In the genomic region with DNA sequence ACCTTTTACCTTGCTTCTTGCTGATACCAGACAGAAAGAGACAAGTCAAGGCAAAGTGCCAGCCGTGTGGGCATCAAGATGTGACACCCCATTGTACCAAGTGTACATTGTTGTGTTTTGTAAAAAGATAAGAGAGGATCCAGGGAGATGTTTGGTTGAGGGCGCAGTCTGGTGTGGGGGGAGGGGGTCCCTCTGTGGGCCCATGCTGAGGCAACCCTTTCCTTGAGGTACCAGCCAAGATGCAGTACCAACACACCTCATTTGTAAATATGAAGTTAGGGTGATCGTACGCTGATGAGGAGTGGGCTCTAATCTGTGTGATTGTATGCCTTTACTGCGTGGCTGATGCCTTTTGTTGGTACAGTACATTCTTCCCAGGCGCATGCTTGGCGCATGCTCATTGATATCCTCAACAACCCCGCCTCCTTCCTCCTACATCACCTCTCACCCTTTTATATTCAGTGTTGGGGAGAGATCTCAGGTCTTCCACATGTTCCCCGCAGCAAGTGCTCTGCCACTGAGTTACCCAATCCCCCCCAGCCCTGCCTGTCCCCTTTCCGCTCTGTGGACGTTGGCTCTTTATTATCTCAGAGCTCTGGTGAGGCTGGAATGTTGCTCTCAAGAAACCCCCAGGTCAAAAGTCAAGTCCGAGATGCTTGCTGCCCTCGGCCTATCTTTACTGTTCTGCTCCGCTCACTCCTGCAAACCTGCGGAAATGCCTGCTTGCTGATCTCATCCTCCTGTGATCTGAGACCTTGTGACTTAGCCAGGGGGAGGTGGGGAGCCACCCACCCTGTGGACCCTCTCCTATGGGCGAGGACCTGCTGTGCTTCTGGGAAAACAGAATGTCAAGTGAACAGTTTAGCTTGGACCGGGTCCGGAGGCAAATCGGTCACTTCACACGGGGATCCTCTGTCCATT, we compare ENCODE assay signal across 15 mouse cellular contexts.
DNase-seq lines count a peak whose midpoint lies in the region; ATAC-seq and TF ChIP-seq lines count a peak whose summit lies in the region.
"Had no signal": no experiment of that assay in that cellular context is flagged by ENCODE, and none has a peak within 500 bp of the region (broad histone marks: within the 10 kb centered on the region; RNA-seq: fewer than 3 reads in every experiment).

No protein-coding gene starts in this region.

- no peak overlapping the region for H3K4me2 ChIP-seq in forebrain, embryonic 15.5 days (replicated peaks)
- H3K4me2 ChIP-seq in midbrain, embryonic 16.5 days (ENCODE audit: low read length) = no peak overlapping the region
- H3K4me2 ChIP-seq in heart, postnatal 0 days (ENCODE audit: low read depth, low read length) = peak overlapping the region; percentile 42
- H3K4me2 ChIP-seq: limb, embryonic 12.5 days; neural tube, embryonic 13.5 days had no signal

- TF ChIP-seq EP300 in heart, postnatal 0 days (IDR thresholded peaks at IDR 0.05; ENCODE audit: low read depth) = no peak

- H3K9ac ChIP-seq in forebrain, embryonic 15.5 days (replicated peaks) = no peak overlapping the region
- no peak overlapping the region for H3K9ac ChIP-seq in midbrain, embryonic 16.5 days (ENCODE audit: low read depth, low read length)
- H3K9ac ChIP-seq in heart, postnatal 0 days (replicated peaks; ENCODE audit: low read depth, low read length) = no peak overlapping the region
- H3K9ac ChIP-seq: limb, embryonic 12.5 days; neural tube, embryonic 13.5 days had no signal

- no peaks in the 10 kb centered on the region for H3K9me3 ChIP-seq in forebrain, embryonic 10.5 days
- no peaks in the 10 kb centered on the region for H3K9me3 ChIP-seq in forebrain, embryonic 15.5 days
- H3K9me3 ChIP-seq in midbrain, embryonic 10.5 days (replicated peaks) = no peaks in the 10 kb centered on the region
- H3K9me3 ChIP-seq in midbrain, embryonic 16.5 days (replicated peaks; ENCODE audit: control insufficient read depth, low read length, poor library complexity, severe bottlenecking) = no peaks in the 10 kb centered on the region
- no peaks in the 10 kb centered on the region for H3K9me3 ChIP-seq in heart, postnatal 0 days (replicated peaks; ENCODE audit: control insufficient read depth, low read length)
- H3K9me3 ChIP-seq: limb, embryonic 12.5 days; neural tube, embryonic 13.5 days had no signal

- ATAC-seq in forebrain, embryonic 15.5 days (replicated peaks) = no peak
- no peak for ATAC-seq in midbrain, embryonic 16.5 days
- ATAC-seq in heart, postnatal 0 days (ENCODE audit: insufficient read depth, low read depth) = peak; percentile 83
- no peak for ATAC-seq in CD4-positive, CD25-positive, alpha-beta regulatory T cell, adult 4 months
- no peak for ATAC-seq in megakaryocyte-erythroid progenitor cell, adult 5-6 weeks (replicated peaks; ENCODE audit: low FRiP score, low TSS enrichment, poor library complexity, severe bottlenecking)

- peak overlapping the region; percentile 9; the same call in 1 of the 2 replicates for H3K27ac ChIP-seq in forebrain, embryonic 10.5 days
- no peak overlapping the region for H3K27ac ChIP-seq in forebrain, embryonic 15.5 days (replicated peaks)
- peak overlapping the region; percentile 59 for H3K27ac ChIP-seq in midbrain, embryonic 10.5 days (replicated peaks)
- H3K27ac ChIP-seq in midbrain, embryonic 16.5 days (ENCODE audit: low read length) = no peak overlapping the region
- H3K27ac ChIP-seq in heart, postnatal 0 days (ENCODE audit: low read depth) = peak overlapping the region; percentile 38; the same call in 1 of the 2 replicates
- H3K27ac ChIP-seq: gastrocnemius, adult 2 months; limb, embryonic 12.5 days; macrophage; neural tube, embryonic 13.5 days had no signal

- H3K36me3 ChIP-seq in forebrain, embryonic 10.5 days (replicated peaks) = no peaks in the 10 kb centered on the region
- H3K36me3 ChIP-seq in forebrain, embryonic 15.5 days = no peaks in the 10 kb centered on the region
- H3K36me3 ChIP-seq in midbrain, embryonic 10.5 days = no peaks in the 10 kb centered on the region
- H3K36me3 ChIP-seq in midbrain, embryonic 16.5 days (ENCODE audit: control insufficient read depth, insufficient read depth, low read length) = no peaks in the 10 kb centered on the region
- H3K36me3 ChIP-seq in heart, postnatal 0 days (replicated peaks; ENCODE audit: control insufficient read depth, insufficient read depth, low read length) = no peaks in the 10 kb centered on the region
- H3K36me3 ChIP-seq: limb, embryonic 12.5 days; neural tube, embryonic 13.5 days had no signal

- peaks cover 23% of the 10 kb centered on the region for H3K4me1 ChIP-seq in forebrain, embryonic 10.5 days
- no peaks in the 10 kb centered on the region for H3K4me1 ChIP-seq in forebrain, embryonic 15.5 days
- peaks cover 12% of the 10 kb centered on the region for H3K4me1 ChIP-seq in midbrain, embryonic 10.5 days
- no peaks in the 10 kb centered on the region for H3K4me1 ChIP-seq in midbrain, embryonic 16.5 days (ENCODE audit: control insufficient read depth, insufficient read depth, low read length)
- 0 out of 2 replicates have a peak, but pooled peaks cover 5% of the 10 kb centered on the region for H3K4me1 ChIP-seq in heart, postnatal 0 days (ENCODE audit: control insufficient read depth, insufficient read depth)
- H3K4me1 ChIP-seq: limb, embryonic 12.5 days; neural tube, embryonic 13.5 days had no signal

- WGBS in forebrain, embryonic 10.5 days = 76% methylated on average over 20 of the region's 20 CpGs
- WGBS in forebrain, embryonic 15.5 days = 81% methylated on average over 20 of the region's 20 CpGs
- WGBS in midbrain, embryonic 10.5 days = 69% methylated on average over 20 of the region's 20 CpGs
- 62% methylated on average over 20 of the region's 20 CpGs for WGBS in midbrain, embryonic 16.5 days
- WGBS in heart, postnatal 0 days = 38% methylated on average over 20 of the region's 20 CpGs

- H3K27me3 ChIP-seq in forebrain, embryonic 10.5 days (ENCODE audit: poor library complexity, severe bottlenecking) = no peaks in the 10 kb centered on the region
- H3K27me3 ChIP-seq in forebrain, embryonic 15.5 days = no peaks in the 10 kb centered on the region
- no peaks in the 10 kb centered on the region for H3K27me3 ChIP-seq in midbrain, embryonic 10.5 days (ENCODE audit: low read depth, poor library complexity, severe bottlenecking)
- no peaks in the 10 kb centered on the region for H3K27me3 ChIP-seq in midbrain, embryonic 16.5 days (ENCODE audit: control insufficient read depth, insufficient read depth, low read depth, low read length)
- no peaks in the 10 kb centered on the region for H3K27me3 ChIP-seq in heart, postnatal 0 days (ENCODE audit: control insufficient read depth, insufficient read depth, low read length)
- H3K27me3 ChIP-seq: limb, embryonic 12.5 days; neural tube, embryonic 13.5 days had no signal

- no peak for DNase-seq in forebrain, embryonic 10.5 days (ENCODE audit: extremely low spot score, low spot score)
- peak; percentile 14 for DNase-seq in midbrain, embryonic 10.5 days (ENCODE audit: low spot score)
- DNase-seq in heart, postnatal 0 days (ENCODE audit: low spot score) = peak; percentile 52
- peak; percentile 88 for DNase-seq in yolk sac, embryonic 10.5 days (ENCODE audit: low spot score)
- DNase-seq: adrenal gland, postnatal 10 days; cerebellum, adult 11 months; gastrocnemius, adult 2 months; thymus, postnatal 36 days had no signal

- no peak overlapping the region for H3K4me3 ChIP-seq in forebrain, embryonic 10.5 days
- no peak overlapping the region for H3K4me3 ChIP-seq in forebrain, embryonic 15.5 days
- no peak overlapping the region for H3K4me3 ChIP-seq in midbrain, embryonic 10.5 days
- H3K4me3 ChIP-seq in midbrain, embryonic 16.5 days (ENCODE audit: low read depth, low read length) = no peak overlapping the region
- no peak overlapping the region for H3K4me3 ChIP-seq in heart, postnatal 0 days (ENCODE audit: low read depth, low read length)
- H3K4me3 ChIP-seq: gastrocnemius, adult 2 months; limb, embryonic 12.5 days; neural tube, embryonic 13.5 days had no signal

- TF ChIP-seq CTCF in heart, postnatal 0 days (IDR thresholded peaks at IDR 0.05; ENCODE audit: low read depth) = no peak

Comparison
In these comparisons a context has a peak if more than half of its experiments do, and no peak if none do; other contexts are left out.
1. H3K27ac ChIP-seq: peak in forebrain, embryonic 10.5 days (single experiment), midbrain, embryonic 10.5 days (single experiment) and heart, postnatal 0 days (single experiment); none in forebrain, embryonic 15.5 days (single experiment) and midbrain, embryonic 16.5 days (single experiment).